In genomic region chr3:145365227-145365626, GRCm38 (mm10) we compare ENCODE assay signal across 10 mouse cellular contexts.
DNase-seq lines count a peak whose midpoint lies in the region; ATAC-seq and TF ChIP-seq lines count a peak whose summit lies in the region.
"Had no signal": no experiment of that assay in that cellular context is flagged by ENCODE, and none has a peak within 500 bp of the region (broad histone marks: within the 10 kb centered on the region; RNA-seq: fewer than 3 reads in every experiment).

No protein-coding gene starts in this region.

- ATAC-seq in heart, embryonic 12.5 days (ENCODE audit: insufficient number of reproducible peaks, low FRiP score) = no peak
- ATAC-seq: forebrain, embryonic 15.5 days; midbrain, embryonic 15.5 days had no signal

- no peak for DNase-seq in heart, adult 2 months
- no peak for DNase-seq in left cerebral cortex, adult 2 months (ENCODE audit: extremely low spot score in 1 of 2, low spot score in 2 of 2)
- DNase-seq in left cerebral cortex, adult 8-10 months (ENCODE audit: low spot score in 2 of 2) = no peak
- DNase-seq in ES-E14 (ENCODE audit: low read depth, low spot score) = peak; percentile 25
- DNase-seq in natural killer cell, adult 2 months (ENCODE audit: low spot score in 2 of 2) = no peak
- no peak for DNase-seq in adrenal gland, postnatal 14 days

- intact Hi-C loops in heart, adult 2 months (cut with DNase I) = no loop called here
- intact Hi-C loops in left cerebral cortex, adult 2 months (cut with DNase I) = loop anchor here (5.0 kb wide), 1 partner anchor 542 kb away; no protein-coding TSS in a partner anchor

- H3K27ac ChIP-seq in heart, adult 2 months = no peak overlapping the region
- no peak overlapping the region for H3K27ac ChIP-seq in heart, embryonic 12.5 days (ENCODE audit: poor library complexity, severe bottlenecking)
- no peak overlapping the region for H3K27ac ChIP-seq in left cerebral cortex, adult 2 months
- H3K27ac ChIP-seq in ES-E14 (ENCODE audit: insufficient read depth, low read depth, low read length, poor library complexity, severe bottlenecking) = no peak overlapping the region
- no peak overlapping the region for H3K27ac ChIP-seq in cortical plate, adult 2 months (ENCODE audit: insufficient read depth, low read length)
- H3K27ac ChIP-seq: forebrain, embryonic 15.5 days; midbrain, embryonic 15.5 days had no signal

- 36% methylated on average over 3 of the region's 3 CpGs for WGBS in heart, adult 2 months
- WGBS in heart, embryonic 12.5 days = 32% methylated on average over 3 of the region's 3 CpGs

- H3K4me3 ChIP-seq in heart, adult 2 months = no peak overlapping the region
- no peak overlapping the region for H3K4me3 ChIP-seq in heart, embryonic 12.5 days
- H3K4me3 ChIP-seq in left cerebral cortex, adult 2 months = no peak overlapping the region
- H3K4me3 ChIP-seq in ES-E14 (ENCODE audit: insufficient read depth in 1 of 2, low read depth in 1 of 2, low read length in 2 of 2, poor library complexity in 1 of 2, severe bottlenecking in 1 of 2) = no peak overlapping the region
- H3K4me3 ChIP-seq in cortical plate, adult 2 months (ENCODE audit: insufficient read depth, low read length) = no peak overlapping the region
- H3K4me3 ChIP-seq: forebrain, embryonic 15.5 days; midbrain, embryonic 15.5 days had no signal

- no peaks in the 10 kb centered on the region for H3K79me2 ChIP-seq in heart, adult 2 months (replicated peaks; ENCODE audit: control insufficient read depth, insufficient read depth, low read length)

- no peak for TF ChIP-seq EP300 in heart, adult 2 months (IDR thresholded peaks at IDR 0.05; ENCODE audit: insufficient read depth, low read depth, low read length)

- TF ChIP-seq POLR2A in heart, adult 2 months (IDR thresholded peaks at IDR 0.05; ENCODE audit: insufficient read depth, low read depth, low read length) = no peak
- TF ChIP-seq POLR2A in cortical plate, adult 2 months (IDR thresholded peaks at IDR 0.05; ENCODE audit: extremely low read depth, insufficient read depth, low read length) = no peak

- H3K36me3 ChIP-seq in heart, adult 2 months (ENCODE audit: control insufficient read depth, insufficient read depth, low read length) = no peaks in the 10 kb centered on the region
- H3K36me3 ChIP-seq in heart, embryonic 12.5 days = no peaks in the 10 kb centered on the region
- no peaks in the 10 kb centered on the region for H3K36me3 ChIP-seq in ES-E14 (ENCODE audit: control insufficient read depth, insufficient read depth, low read length, poor library complexity, severe bottlenecking)
- H3K36me3 ChIP-seq: forebrain, embryonic 15.5 days; midbrain, embryonic 15.5 days had no signal

- no peak overlapping the region for H3K4me2 ChIP-seq in heart, embryonic 12.5 days
- H3K4me2 ChIP-seq: forebrain, embryonic 15.5 days; midbrain, embryonic 15.5 days had no signal

- no peaks in the 10 kb centered on the region for H3K4me1 ChIP-seq in heart, adult 2 months (ENCODE audit: control insufficient read depth, insufficient read depth, low read length)
- no peaks in the 10 kb centered on the region for H3K4me1 ChIP-seq in heart, embryonic 12.5 days (replicated peaks)
- H3K4me1 ChIP-seq in ES-E14 (ENCODE audit: control insufficient read depth in 2 of 2, insufficient read depth in 2 of 2, low read length in 2 of 2, poor library complexity in 1 of 2) = no peaks in the 10 kb centered on the region
- H3K4me1 ChIP-seq in cortical plate, adult 2 months (ENCODE audit: control insufficient read depth, insufficient read depth, low read length) = no peaks in the 10 kb centered on the region
- H3K4me1 ChIP-seq: forebrain, embryonic 15.5 days; midbrain, embryonic 15.5 days had no signal

- H3K9me3 ChIP-seq in heart, embryonic 12.5 days (replicated peaks) = peaks cover 2% of the 10 kb centered on the region; the same call in 1 of the 2 replicates
- no peaks in the 10 kb centered on the region for H3K9me3 ChIP-seq in ES-E14 (ENCODE audit: control insufficient read depth, insufficient read depth, low read depth, low read length)
- H3K9me3 ChIP-seq: forebrain, embryonic 15.5 days; midbrain, embryonic 15.5 days had no signal

- no peaks in the 10 kb centered on the region for H3K27me3 ChIP-seq in heart, adult 2 months (ENCODE audit: control insufficient read depth, insufficient read depth, low read length)
- no peaks in the 10 kb centered on the region for H3K27me3 ChIP-seq in heart, embryonic 12.5 days (replicated peaks)
- H3K27me3 ChIP-seq: forebrain, embryonic 15.5 days; midbrain, embryonic 15.5 days had no signal

- TF ChIP-seq CTCF in heart, adult 2 months (IDR thresholded peaks at IDR 0.05) = peak; percentile 72
- peak; percentile 56 for TF ChIP-seq CTCF in left cerebral cortex, adult 2 months (IDR thresholded peaks at IDR 0.05)
- TF ChIP-seq CTCF in cortical plate, adult 2 months (IDR thresholded peaks at IDR 0.05; ENCODE audit: extremely low read depth, insufficient read depth, low read length) = peak; percentile 6; the same call in 1 of the 2 replicates

- no peak overlapping the region for H3K9ac ChIP-seq in heart, adult 2 months (ENCODE audit: low read depth, low read length)
- H3K9ac ChIP-seq in heart, embryonic 12.5 days = no peak overlapping the region
- H3K9ac ChIP-seq in ES-E14 (ENCODE audit: insufficient read depth, low read depth, low read length, poor library complexity, severe bottlenecking) = no peak overlapping the region
- H3K9ac ChIP-seq: forebrain, embryonic 15.5 days; midbrain, embryonic 15.5 days had no signal

- in situ Hi-C loops in ES-E14 (cut with MboI; ENCODE audit: low sequenced_read_pairs in 2 of 2, unreplicated experiment in 2 of 2) = no loop called here

TF ChIP-seq in ES-E14, 5 proteins besides CTCF, POLR2A, EP300 and RAD21:
- TF ChIP-seq ZC3H11A (IDR thresholded peaks at IDR 0.05; ENCODE audit: borderline replicate concordance, low read depth, low read length) (no peak), ZNF384 (IDR thresholded peaks at IDR 0.05; ENCODE audit: low read depth, low read length) (no peak), HCFC1 (IDR thresholded peaks at IDR 0.05; ENCODE audit: borderline replicate concordance, insufficient read depth, low read length) (no peak), MAFK (IDR thresholded peaks at IDR 0.05; ENCODE audit: insufficient read depth, low read depth, low read length) (no peak), CHD2 (IDR thresholded peaks at IDR 0.05; ENCODE audit: low read depth, low read length) (no peak)

Comparison
In these comparisons a context has a peak if more than half of its experiments do, and no peak if none do; other contexts are left out.
1. CTCF ChIP-seq: peak in every context shown above with its lines; median percentile 72 in heart, adult 2 months; 56 in left cerebral cortex, adult 2 months; 6 in cortical plate, adult 2 months.